Mouse (Mus musculus): Measurements from ENCODE around the gene Snx1.

GRCm38 (mm10) chr9:66158885-66159430 lies 32.6 kb upstream of the Snx1 start:
- no peak for TF ChIP-seq CTCF (IDR thresholded peaks at IDR 0.05; ENCODE audit: extremely low read depth, insufficient read depth, insufficient read length, insufficient replicate concordance)
- no peak for TF ChIP-seq POLR2A (IDR thresholded peaks at IDR 0.05; ENCODE audit: low read depth, low read length)
